Mouse (Mus musculus) left cerebral cortex, postnatal 10 days (tissue): ENCODE data around the gene Dnah3. TPM values are rescaled to one million over a fixed set of nuclear protein-coding genes. Genes with fewer than 3 reads are reported as not detected.

Source experiments
- DNase-seq, 2 experiments: peaks; one replicate each; pipeline ENCODE4 v3.0.0; 2021 to 2022; ENCODE audit warnings: low spot score in 2 of 2, mixed read lengths in 1 of 2; ENCODE audit errors: extremely low spot score in 1 of 2
- intact Hi-C: fragments of 180-260 bp; cut with DNase I; formaldehyde crosslinking; loops from one replicate; pipeline ENCODE4 v1.15.1; 2025
- total RNA-seq, 2 experiments: library from RNA; stranded (reverse); gene quantifications; 2 replicates each; pipeline ENCODE4 v1.2.3; 2021

Gene Dnah3
- total RNA-seq: under 1 TPM in 1 of 2 experiments, not detected in 1; 0.15 TPM

- no peak for DNase-seq
- intact Hi-C loops: loop anchor here (5.0 kb wide), 1 partner anchor 248 kb away; no protein-coding TSS in a partner anchor
Observed at GRCm38 (mm10) chr7:120095180-120095579, at the start of gene Dnah3. Gene Dnah3 (minus strand): TSS chr7:120095280.

GRCm38 (mm10) chr7:120142743-120143142 lies 47.7 kb upstream of the Dnah3 start:
- intact Hi-C loops: no loop called here
- DNase-seq: no peak

- intact Hi-C loops: loop anchor here (10.0 kb wide), 1 partner anchor 506 kb away; the partner anchor contains the start of gene Uqcrc2
- peak in 1 of 2 experiments; percentile 45 for DNase-seq
Observed at GRCm38 (mm10) chr7:120128951-120129350, 33.9 kb upstream of the Dnah3 start.

GRCm38 (mm10) chr7:120127686-120128059 lies 32.6 kb upstream of the Dnah3 start:
- intact Hi-C loops: loop anchor here (10.0 kb wide), 1 partner anchor 507 kb away; the partner anchor contains the start of gene Uqcrc2
- DNase-seq: no peak

- intact Hi-C loops: loop anchor here (10.0 kb wide), 1 partner anchor 508 kb away; the partner anchor contains the start of gene Uqcrc2
- DNase-seq: no peak
Observed at GRCm38 (mm10) chr7:120126976-120127685, 32.1 kb upstream of the Dnah3 start.

- peak; percentile 75 to 80 for DNase-seq
- intact Hi-C loops: loop anchor here (1.0 to 10.0 kb wide), 3 partner anchors 78 to 510 kb away; partner anchors contain the start of genes Abca14, Abca15 and Uqcrc2
Observed at GRCm38 (mm10) chr7:120124844-120125243, 29.8 kb upstream of the Dnah3 start.

GRCm38 (mm10) chr7:120123776-120124175 lies 28.7 kb upstream of the Dnah3 start:
- intact Hi-C loops: loop anchor here (1.0 to 10.0 kb wide), 3 partner anchors 80 to 511 kb away; partner anchors contain the start of genes Abca14, Abca15 and Uqcrc2
- no peak for DNase-seq

GRCm38 (mm10) chr7:120117529-120117928 lies 22.4 kb upstream of the Dnah3 start:
- DNase-seq: no peak
- intact Hi-C loops: no loop called here

- no peak for DNase-seq
- intact Hi-C loops: no loop called here
Observed at GRCm38 (mm10) chr7:120116976-120117375, 21.9 kb upstream of the Dnah3 start.

- intact Hi-C loops: no loop called here
- no peak for DNase-seq
Observed at GRCm38 (mm10) chr7:120109676-120110075, 14.6 kb upstream of the Dnah3 start.

- DNase-seq: peak in 1 of 2 experiments; percentile 39
- intact Hi-C loops: no loop called here
Observed at GRCm38 (mm10) chr7:120106356-120106755, 11.3 kb upstream of the Dnah3 start.

GRCm38 (mm10) chr7:120104975-120105374 lies 9.9 kb upstream of the Dnah3 start:
- intact Hi-C loops: no loop called here
- no peak for DNase-seq

GRCm38 (mm10) chr7:120103019-120103567 lies 8.0 kb upstream of the Dnah3 start:
- intact Hi-C loops: no loop called here
- DNase-seq: peak in 1 of 2 experiments; percentile 34

GRCm38 (mm10) chr7:120102164-120102972 lies 7.3 kb upstream of the Dnah3 start, which contains the start of gene Tmem159:
Gene Tmem159 (plus strand): TSS chr7:120102353.
- DNase-seq: peak; percentile 38 to 87
- intact Hi-C loops: no loop called here

GRCm38 (mm10) chr7:120098403-120098802 lies 3.3 kb upstream of the Dnah3 start:
- peak; percentile 20 to 72 for DNase-seq
- intact Hi-C loops: loop anchor here (5.0 kb wide), 1 partner anchor 251 kb away; no protein-coding TSS in a partner anchor

- DNase-seq: peak; percentile 45 to 64
- intact Hi-C loops: loop anchor here (5.0 kb wide), 1 partner anchor 251 kb away; no protein-coding TSS in a partner anchor
Observed at GRCm38 (mm10) chr7:120097845-120098244, 2.8 kb upstream of the Dnah3 start.

- DNase-seq: no peak
Observed at GRCm38 (mm10) chr7:120094216-120094615, 864 bp downstream of the Dnah3 start.

GRCm38 (mm10) chr7:120093033-120093432 lies 2.0 kb downstream of the Dnah3 start:
- intact Hi-C loops: no loop called here
- no peak for DNase-seq

More at GRCm38 (mm10) chr7:120094216-120094615, 864 bp downstream of the Dnah3 start:
- intact Hi-C loops: no loop called here

- no peak for DNase-seq
- intact Hi-C loops: no loop called here
Observed at GRCm38 (mm10) chr7:120080177-120080576, 14.9 kb downstream of the Dnah3 start.
